Mouse (Mus musculus) heart, postnatal 0 days (tissue): ENCODE data around the gene Prlh. TPM values are rescaled to one million over a fixed set of nuclear protein-coding genes. Genes with fewer than 3 reads are reported as not detected.

Experiments used
- ATAC-seq: fragments of 200-750 bp; cut with Nextera tagmentation; 2 replicates; pipeline ENCODE4 v1.8.0; 2017; ENCODE audit warnings: low read depth, moderate number of reproducible peaks, moderate library complexity; ENCODE audit not compliant: insufficient read depth
- DNase-seq: peaks from one replicate; pipeline ENCODE4 v3.0.0-alpha.2; 2016; ENCODE audit warnings: low spot score
- H3K27ac ChIP-seq: fragments of 300-500 bp; sonication (generic); 2 replicates; pipeline ENCODE4 v1.5.1; 2014; ENCODE audit warnings: low read depth, mild to moderate bottlenecking
- H3K27me3 ChIP-seq: fragments of 300-500 bp; sonication (generic); 2 replicates; pipeline ENCODE4 v1.6.1; 2014; ENCODE audit warnings: low read length, mixed read lengths; ENCODE audit not compliant: control insufficient read depth, insufficient read depth
- H3K36me3 ChIP-seq: fragments of 300-500 bp; sonication (generic); replicated peaks from 2 replicates; pipeline ENCODE4 v1.6.1; 2014; ENCODE audit warnings: low read length, mixed read lengths; ENCODE audit not compliant: control insufficient read depth, insufficient read depth
- H3K4me1 ChIP-seq: fragments of 300-500 bp; sonication (generic); 2 replicates; pipeline ENCODE4 v1.6.1; 2014; ENCODE audit warnings: antibody characterized with exemption; ENCODE audit not compliant: control insufficient read depth, insufficient read depth
- H3K4me2 ChIP-seq: fragments of 300-500 bp; sonication (generic); 2 replicates; pipeline ENCODE4 v1.6.1; 2014; ENCODE audit warnings: low read depth, mild to moderate bottlenecking, low read length, moderate library complexity
- H3K4me3 ChIP-seq: fragments of 300-500 bp; sonication (generic); 2 replicates; pipeline ENCODE4 v1.5.1; 2014; ENCODE audit warnings: low read depth, low read length
- H3K9ac ChIP-seq: fragments of 300-500 bp; sonication (generic); replicated peaks from 2 replicates; pipeline ENCODE4 v1.6.1; 2014; ENCODE audit warnings: low read depth, low read length, mixed read lengths
- H3K9me3 ChIP-seq: fragments of 300-500 bp; sonication (generic); replicated peaks from 2 replicates; pipeline ENCODE4 v1.6.1; 2016; ENCODE audit warnings: low read length; ENCODE audit not compliant: control insufficient read depth
- CTCF ChIP-seq: IDR thresholded peaks from 2 replicates; pipeline ENCODE4 v1.5.1; 2016; ENCODE audit warnings: antibody characterized with exemption, control low read depth, low read depth
- EP300 ChIP-seq: IDR thresholded peaks from 2 replicates; pipeline ENCODE4 v1.6.1; 2016; ENCODE audit warnings: antibody characterized with exemption, low read depth
- WGBS: fragments of 180-500 bp; shearing (Covaris S2); extraction: QIAGEN DNeasy Blood & Tissue Kit; methylation state at CpG from one replicate; pipeline ENCODE4 v1.1.7; 2014; 5-methylcytosine and 5-hydroxymethylcytosine counted together
- polyA plus RNA-seq: library from polyadenylated mRNA; unstranded; fragments of >200 nt; fragmentation: Nextera tagmentation; extraction: Ambion mirVana; gene quantifications from 2 replicates; pipeline ENCODE4 v1.2.1, GENCODE M21; 2015
- total RNA-seq: library from RNA; depleted of rRNA; stranded (reverse); fragments of >200 nt; gene quantifications from 2 replicates; pipeline ENCODE4 v1.2.3, GENCODE M21; 2014; ENCODE audit warnings: low replicate concordance

The Prlh gene
- total and polyA plus RNA-seq, 2 experiments from 2014 or later = not detected

GRCm38 (mm10) chr1:90921687-90922086 is 31.2 kb upstream of the Prlh start:
- 85% methylated on average over 9 of the region's 9 CpGs for WGBS
- no peak overlapping the region for H3K27ac ChIP-seq
- no peak overlapping the region for H3K9ac ChIP-seq
- H3K27me3 ChIP-seq = no peaks in the 10 kb centered on the region; the same call in 1 of the 2 replicates
- no peaks in the 10 kb centered on the region for H3K36me3 ChIP-seq
- no peak for ATAC-seq
- no peak for TF ChIP-seq CTCF
- no peak for TF ChIP-seq EP300
- H3K9me3 ChIP-seq = peaks cover 13% of the 10 kb centered on the region
- no peak overlapping the region for H3K4me3 ChIP-seq
- H3K4me2 ChIP-seq = no peak overlapping the region
- DNase-seq = no peak
- peaks cover 11% of the 10 kb centered on the region for H3K4me1 ChIP-seq

- Histone ChIP-seq H3K27ac (no peak overlapping the region), H3K4me2 (no peak overlapping the region), H3K27me3 (no peaks in the 10 kb centered on the region), H3K4me1 (peaks cover 6% of the 10 kb centered on the region; the same call in 1 of the 2 replicates), H3K9ac (no peak overlapping the region), H3K9me3 (no peaks in the 10 kb centered on the region), H3K4me3 (no peak overlapping the region), H3K36me3 (no peaks in the 10 kb centered on the region)
- TF ChIP-seq CTCF (no peak), EP300 (no peak)
- DNase-seq = no peak
- no peak for ATAC-seq
- WGBS = 48% methylated on average over 4 of the region's 4 CpGs
Observed at GRCm38 (mm10) chr1:90926030-90926429, 26.9 kb upstream of the Prlh start.

GRCm38 (mm10) chr1:90927308-90927707 is 25.6 kb upstream of the Prlh start:
- H3K4me3 ChIP-seq = no peak overlapping the region
- WGBS = 43% methylated on average over 15 of the region's 15 CpGs
- peaks cover 6% of the 10 kb centered on the region; the same call in 1 of the 2 replicates for H3K4me1 ChIP-seq
- H3K27me3 ChIP-seq = no peaks in the 10 kb centered on the region
- no peaks in the 10 kb centered on the region for H3K9me3 ChIP-seq
- no peak for DNase-seq
- H3K9ac ChIP-seq = no peak overlapping the region
- TF ChIP-seq CTCF (no peak), EP300 (no peak)
- peak; percentile 37; the same call in 1 of the 2 replicates for ATAC-seq
- H3K27ac ChIP-seq = no peak overlapping the region
- peak overlapping the region; percentile 9; the same call in 1 of the 2 replicates for H3K4me2 ChIP-seq
- H3K36me3 ChIP-seq = no peaks in the 10 kb centered on the region

- peak overlapping the region; percentile 23 for H3K4me3 ChIP-seq
- peaks cover 13% of the 10 kb centered on the region; the same call in 1 of the 2 replicates for H3K4me1 ChIP-seq
- 1% methylated on average over 22 of the region's 23 CpGs for WGBS
- ATAC-seq (peak; percentile 35; the same call in 1 of the 2 replicates), DNase-seq (no peak)
- no peak overlapping the region for H3K27ac ChIP-seq
- no peak for TF ChIP-seq EP300
- TF ChIP-seq CTCF = no peak
- no peak overlapping the region for H3K9ac ChIP-seq
- no peaks in the 10 kb centered on the region for H3K36me3 ChIP-seq
- H3K4me2 ChIP-seq = peak overlapping the region; percentile 58
- no peaks in the 10 kb centered on the region for H3K9me3 ChIP-seq
- no peaks in the 10 kb centered on the region for H3K27me3 ChIP-seq
Observed at GRCm38 (mm10) chr1:90927929-90928574, 24.9 kb upstream of the Prlh start.

DNA sequence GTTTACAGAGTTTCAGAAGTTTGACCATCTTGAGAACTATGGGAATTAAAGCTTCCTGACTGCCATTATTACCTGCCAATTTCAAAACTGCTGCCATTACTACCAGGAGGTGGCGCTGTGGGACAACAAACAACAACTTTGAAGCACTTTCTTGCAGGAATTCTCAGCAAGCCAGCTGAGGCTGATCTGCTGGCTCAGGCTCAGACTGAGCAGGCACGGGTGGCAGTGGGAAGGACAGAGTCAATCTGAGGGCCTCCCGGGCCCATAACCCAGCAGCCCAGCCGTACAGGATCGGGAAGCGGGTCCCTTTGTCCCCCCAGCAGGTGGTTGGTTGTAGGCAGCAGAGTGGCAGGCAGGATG is 24.4 kb upstream of the Prlh start:
- ATAC-seq (peak; percentile 47; the same call in 1 of the 2 replicates), DNase-seq (peak; percentile 70)
- Histone ChIP-seq H3K27me3 (no peaks in the 10 kb centered on the region), H3K4me2 (peak overlapping the region; percentile 58), H3K4me3 (peak overlapping the region; percentile 23), H3K36me3 (no peaks in the 10 kb centered on the region), H3K9ac (no peak overlapping the region), H3K9me3 (no peaks in the 10 kb centered on the region), H3K4me1 (peaks cover 13% of the 10 kb centered on the region; the same call in 1 of the 2 replicates), H3K27ac (no peak overlapping the region)
- TF ChIP-seq EP300 = no peak
- TF ChIP-seq CTCF = peak; percentile 93
- 4% methylated on average over 6 of the region's 6 CpGs for WGBS
